Mouse (Mus musculus) kidney, postnatal 4 days (tissue): Measurements from ENCODE around the gene Cenps.
"Not testable (repeated sequence)": the region's sequence is repeated elsewhere in the genome, so short reads cannot be mapped to it uniquely, and the experiment has no call there.

Source experiments
- DNase-seq, 2 experiments: peaks; one replicate each; pipeline ENCODE4 v3.0.0; 2021; ENCODE audit warnings: mixed read lengths in 2 of 2

The Cenps gene

GRCm38 (mm10) chr4:149155711-149156110 is 18.3 kb upstream of the Cenps start:
- no peak for DNase-seq

DNA sequence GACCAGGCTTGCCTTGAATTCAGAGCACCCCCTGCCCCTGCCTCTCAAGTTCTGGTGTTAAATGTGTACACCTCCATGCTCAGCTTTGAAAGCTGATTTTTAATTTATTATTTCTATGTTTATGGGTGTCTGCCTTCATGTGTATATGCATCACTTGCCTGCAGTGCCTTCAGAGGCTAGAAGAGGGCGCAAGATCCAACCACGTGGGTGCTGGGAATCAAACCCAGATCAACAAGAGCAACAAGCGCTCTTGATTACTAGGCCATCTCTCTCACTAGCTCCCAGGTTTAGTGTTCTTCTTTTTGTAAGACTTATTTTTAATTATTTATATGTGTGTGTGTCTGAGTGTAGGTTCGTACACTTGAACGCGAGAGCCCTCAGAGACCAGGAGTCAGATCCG is 17.4 kb upstream of the Cenps start:
- DNase-seq, result no peak

DNA sequence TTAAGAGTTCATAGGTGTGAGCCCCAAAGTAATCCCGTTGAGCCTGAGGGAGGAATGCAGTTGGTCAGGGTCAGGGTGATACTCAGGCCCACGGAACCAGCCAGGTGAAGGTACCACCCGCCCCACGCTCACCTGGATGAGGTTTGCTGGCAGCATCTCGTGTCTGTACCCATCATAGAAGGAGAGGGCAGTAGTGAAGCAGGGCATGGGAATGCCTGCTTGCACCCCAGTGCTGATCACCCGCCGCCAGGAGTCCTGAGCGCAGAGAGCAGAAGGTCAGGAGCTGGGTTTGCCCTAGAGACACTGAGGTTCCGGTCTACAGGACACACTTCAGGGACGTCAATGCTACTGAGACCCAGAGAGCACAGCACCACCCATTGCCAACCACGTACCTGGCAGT is 13.3 kb upstream of the Cenps start:
- no peak for DNase-seq

DNA sequence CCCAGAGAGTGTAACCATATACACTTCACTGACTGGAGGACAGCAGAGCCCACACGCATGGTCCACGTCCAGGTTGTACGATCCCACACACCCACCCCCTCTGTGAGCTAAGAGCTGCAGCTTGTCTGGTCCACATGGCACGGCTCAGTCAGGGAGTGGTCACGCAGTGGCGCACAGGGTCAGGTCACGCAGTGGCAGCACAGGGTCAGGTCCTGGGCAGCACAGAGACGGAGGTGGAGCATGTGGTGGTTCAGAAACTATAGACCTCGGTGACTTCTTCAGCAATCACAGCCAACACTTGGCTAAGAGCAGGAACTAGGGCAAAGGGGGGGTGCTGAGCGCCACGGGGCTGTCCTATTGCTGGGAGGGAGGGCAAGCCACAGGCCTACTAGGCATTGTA is 12.8 kb upstream of the Cenps start:
- DNase-seq, result peak in 1 of 2 experiments; percentile 49

DNA sequence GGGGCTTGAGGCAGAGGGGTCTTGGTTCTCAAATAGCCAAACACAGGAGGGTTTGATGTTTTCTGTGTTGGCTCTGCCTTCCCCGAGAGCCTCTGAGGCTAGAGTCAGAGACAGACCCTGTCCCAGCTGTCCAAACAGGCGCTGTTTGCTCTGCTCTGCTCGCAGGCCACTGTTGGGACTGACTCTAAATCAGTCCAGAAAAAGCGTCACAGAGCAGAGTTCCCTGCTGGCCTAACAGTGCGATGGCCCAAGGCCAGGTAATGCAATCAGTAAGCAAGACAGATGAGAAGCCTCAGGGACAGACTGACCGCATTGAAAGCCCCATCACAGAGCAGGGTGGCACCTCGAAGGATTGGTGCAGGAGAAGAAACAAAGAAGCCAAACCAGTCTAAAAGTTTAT is 12.2 kb upstream of the Cenps start:
- DNase-seq, result peak; percentile 53 to 67

DNA sequence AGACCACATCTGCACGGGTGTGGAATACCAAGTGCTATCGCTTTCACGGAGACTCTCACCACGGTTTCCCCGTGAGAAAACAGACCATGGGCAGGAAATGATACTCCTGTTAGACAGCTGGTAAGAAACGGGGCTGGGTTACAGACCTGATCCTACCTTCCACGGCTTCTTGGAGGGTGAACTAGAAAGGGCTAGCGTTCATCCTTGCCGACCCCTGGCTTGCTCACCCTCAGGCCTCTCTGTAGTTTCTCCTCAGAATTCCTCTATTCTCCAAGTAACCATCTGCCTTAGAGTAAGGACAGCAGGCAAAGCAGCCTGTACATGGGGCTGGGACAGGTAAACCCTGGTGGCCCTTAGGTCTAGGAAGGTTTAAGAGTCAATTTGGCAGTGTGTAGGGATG is 11.8 kb upstream of the Cenps start:
- no peak for DNase-seq

DNA sequence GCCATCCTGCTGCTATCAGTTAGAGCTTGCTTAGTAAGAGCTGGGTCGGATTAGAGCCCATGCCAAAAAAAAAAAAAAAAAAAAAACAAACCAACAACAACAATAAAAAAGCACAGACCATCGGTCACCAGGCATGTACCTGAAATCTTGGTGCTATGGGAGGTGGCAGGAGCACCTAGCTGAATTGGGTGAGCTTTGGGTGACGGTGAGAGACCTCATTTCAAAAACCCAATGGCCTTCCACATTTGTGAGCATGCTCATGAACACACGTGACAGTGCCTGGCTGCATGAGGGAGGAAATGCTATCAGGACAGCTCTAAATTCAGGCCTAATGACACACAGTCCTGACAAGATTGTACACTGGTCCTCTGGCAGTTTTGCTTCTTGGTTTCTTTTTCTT is 10.7 kb upstream of the Cenps start:
- DNase-seq, result no peak

- no peak for DNase-seq
These were observed 10.1 kb upstream of the Cenps start for GRCm38 (mm10) chr4:149147528-149147927.

GRCm38 (mm10) chr4:149145151-149145550 is 7.7 kb upstream of the Cenps start:
- no peak for DNase-seq

DNA sequence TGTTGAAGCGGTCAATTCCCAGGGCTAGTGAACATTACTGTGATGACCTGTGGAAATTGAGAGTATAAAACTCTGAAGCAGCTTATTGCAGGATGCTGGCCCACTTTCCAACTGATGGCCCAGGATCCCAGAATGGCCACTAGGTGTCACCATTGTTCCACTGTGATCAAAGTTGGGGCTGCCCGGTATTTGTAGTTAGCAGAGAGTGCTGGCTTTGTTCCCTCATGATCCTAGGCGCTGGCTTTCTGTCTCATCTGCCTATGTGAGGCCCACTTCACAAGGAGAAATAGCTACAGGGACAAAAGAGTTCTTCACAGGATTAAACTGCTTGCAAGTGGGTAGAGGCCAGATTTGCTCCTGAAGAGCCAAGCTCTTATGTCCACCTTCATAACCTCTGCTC is 7.0 kb upstream of the Cenps start:
- DNase-seq, result peak; percentile 82 to 85

- no peak for DNase-seq
These were observed 6.2 kb upstream of the Cenps start for GRCm38 (mm10) chr4:149143594-149143993.

GRCm38 (mm10) chr4:149138515-149138914 is 1.1 kb upstream of the Cenps start:
- no peak for DNase-seq

DNA sequence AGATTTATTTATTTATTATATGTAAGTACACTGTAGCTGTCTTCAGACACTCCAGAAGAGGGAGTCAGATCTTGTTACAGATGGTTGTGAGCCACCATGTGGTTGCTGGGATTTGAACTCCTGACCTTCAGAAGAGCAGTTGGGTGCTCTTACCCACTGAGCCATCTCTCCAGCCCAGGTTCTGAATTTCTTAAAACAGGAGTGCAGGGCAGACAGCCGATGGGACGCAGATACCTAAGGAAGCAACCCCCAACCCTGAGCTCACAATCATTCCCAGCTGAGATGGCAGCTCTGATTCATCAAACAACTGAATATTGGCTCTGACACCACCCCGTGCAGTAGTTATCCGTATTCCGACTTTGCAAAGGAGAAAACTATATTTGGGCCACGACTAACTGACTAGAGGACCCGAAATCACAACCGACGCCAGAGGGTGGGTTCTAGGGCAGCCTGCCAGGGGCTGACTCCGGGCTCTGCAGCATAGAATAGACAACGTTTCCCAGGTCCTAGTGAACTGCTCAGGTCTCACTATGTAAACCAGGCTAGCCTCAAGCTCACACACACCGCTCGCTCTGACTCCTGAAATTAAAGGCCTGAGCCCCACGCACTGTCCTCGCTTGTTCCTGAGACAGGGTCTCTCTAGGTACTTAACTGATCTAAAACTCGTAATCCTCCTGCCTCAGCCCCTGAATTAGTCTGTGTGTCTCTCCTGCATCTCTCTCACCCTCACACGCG is 1.1 kb downstream of the Cenps start:
- DNase-seq, result peak in 1 of 2 experiments; percentile 44

DNA sequence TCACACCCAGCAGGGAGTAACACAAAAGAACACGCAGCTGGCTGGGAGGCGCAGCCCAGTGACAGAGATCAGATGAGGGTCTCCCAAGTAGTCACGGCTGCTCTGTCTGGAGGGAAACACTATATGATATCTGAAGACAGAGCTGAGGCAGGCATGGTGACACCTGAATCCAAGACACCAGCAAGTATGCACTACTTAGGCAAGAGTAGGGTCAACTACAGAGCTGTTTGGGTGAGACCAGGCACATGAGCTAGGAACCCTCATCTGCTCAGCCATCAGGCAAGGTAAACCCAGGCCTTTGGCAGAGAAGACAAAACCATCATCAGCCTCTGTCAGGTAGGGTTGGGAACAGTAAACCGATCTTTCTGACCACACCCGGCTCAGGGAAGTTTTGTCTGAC is 4.0 kb downstream of the Cenps start:
- no peak for DNase-seq

DNA sequence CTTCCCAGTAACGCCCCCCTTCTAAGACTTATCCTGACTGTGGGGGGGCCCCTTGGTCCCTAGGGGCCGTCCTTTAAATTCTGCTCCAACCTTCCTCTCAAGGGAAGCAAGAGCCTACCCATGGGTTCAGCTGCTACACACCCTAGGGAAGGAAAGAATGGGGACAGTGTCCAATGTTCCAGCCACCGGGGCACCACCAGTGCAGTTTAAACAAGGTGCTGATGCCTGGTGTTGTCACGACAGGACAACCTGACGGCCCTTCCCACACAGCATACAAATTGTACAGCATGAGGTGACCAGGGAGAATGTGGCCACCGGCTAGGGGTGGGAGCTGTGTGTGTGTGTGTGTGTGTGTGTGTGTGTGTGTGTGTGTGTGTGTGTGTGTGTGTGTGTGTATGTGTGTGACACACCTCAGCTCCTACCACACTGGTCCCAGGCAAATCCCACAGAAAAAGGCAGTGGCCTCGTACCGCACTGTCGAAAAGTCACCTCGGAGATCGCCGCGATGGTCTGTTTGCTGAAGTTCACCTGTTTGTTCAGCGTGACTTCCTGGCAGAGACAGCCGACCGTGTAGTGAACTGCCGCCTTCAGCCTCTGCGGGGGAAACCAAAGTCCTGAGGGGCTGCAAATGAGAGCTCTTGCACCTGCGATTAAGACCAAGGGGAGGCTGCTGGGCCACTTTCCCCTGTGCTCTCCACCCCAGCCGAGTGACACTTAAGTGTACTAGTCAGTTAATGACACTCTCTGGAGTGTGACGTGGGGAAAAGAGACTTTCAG is 5.5 kb downstream of the Cenps start:
- DNase-seq, result peak in 1 of 2 experiments; percentile 39

- DNase-seq, result no peak
These were observed 6.2 kb downstream of the Cenps start for GRCm38 (mm10) chr4:149131021-149131752.

DNA sequence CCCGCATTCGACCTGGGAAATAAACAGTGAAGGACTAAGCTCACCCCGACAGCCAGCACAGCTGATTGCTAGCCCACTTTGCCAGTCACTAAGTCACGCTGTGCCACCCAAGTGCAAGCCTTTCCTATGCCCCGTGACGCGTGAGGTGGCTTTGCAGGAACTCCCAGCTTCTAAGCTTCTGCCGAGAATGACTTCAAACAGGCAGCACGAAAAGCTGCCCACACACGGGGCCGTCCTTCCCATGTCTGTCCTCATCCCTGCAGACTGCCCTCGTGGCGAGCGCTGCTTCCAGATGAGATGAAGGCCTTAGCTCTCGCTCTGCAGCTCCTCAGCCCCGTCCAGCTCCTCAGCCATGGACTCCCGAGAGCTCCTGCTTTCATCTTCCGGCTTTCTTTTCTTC is 9.0 kb downstream of the Cenps start:
- no peak for DNase-seq

- no peak for DNase-seq
These were observed 10.8 kb downstream of the Cenps start, which contains the start of gene Cort for GRCm38 (mm10) chr4:149126663-149127062. TSS of gene Cort (minus strand) at chr4:149126763.

- peak; percentile 42 to 56 for DNase-seq
These were observed 11.3 kb downstream of the Cenps start for GRCm38 (mm10) chr4:149126115-149126509.

GRCm38 (mm10) chr4:149125341-149126114 is 11.9 kb downstream of the Cenps start:
- no peak for DNase-seq

- no peak for DNase-seq
These were observed 14.0 kb downstream of the Cenps start for GRCm38 (mm10) chr4:149123432-149123831.

DNA sequence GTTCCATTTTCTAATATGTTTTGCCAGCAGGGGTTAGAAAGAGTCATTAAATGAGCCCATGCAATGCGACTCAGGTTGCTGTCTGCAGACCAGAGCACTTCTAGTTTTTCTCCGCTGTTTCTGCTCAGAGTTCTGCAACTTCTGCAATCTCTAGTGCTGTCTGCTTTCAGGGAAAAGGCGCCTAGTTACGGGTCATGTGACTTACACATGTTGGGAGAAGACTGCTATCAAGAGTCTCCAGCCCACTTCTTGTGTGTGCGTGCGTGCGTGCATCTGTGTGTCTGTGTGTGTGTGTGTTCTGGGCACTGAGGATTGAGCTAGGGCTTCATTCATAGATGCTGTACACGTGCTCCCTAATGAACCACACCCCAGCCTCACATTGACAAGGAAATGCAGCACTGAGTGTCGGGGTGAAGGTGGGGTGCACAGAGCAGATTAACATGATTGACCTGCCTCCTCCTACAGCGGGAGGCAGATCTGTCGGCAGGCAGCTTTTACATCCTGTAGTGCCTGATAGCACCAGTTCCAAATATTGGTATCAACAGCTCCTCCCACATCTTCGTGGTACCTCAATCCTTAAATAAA is 17.4 kb downstream of the Cenps start:
- DNase-seq, result not testable (repeated sequence)
